Mouse (Mus musculus) ES-Bruce4 (cell line): ENCODE data around the gene Sh3glb1. TPM values are rescaled to one million over a fixed set of nuclear protein-coding genes. Genes with fewer than 3 reads are reported as not detected.

Experiments used
- H3K27ac ChIP-seq: 2 replicates; pipeline ENCODE4 v1.5.1; 2012; ENCODE audit warnings: low read length, inconsistent platforms; ENCODE audit not compliant: insufficient read depth
- H3K27me3 ChIP-seq: 2 replicates; pipeline ENCODE4 v1.6.1; 2012; ENCODE audit warnings: mild to moderate bottlenecking, low read length, inconsistent platforms; ENCODE audit not compliant: control insufficient read depth, poor library complexity, insufficient read depth, severe bottlenecking
- H3K36me3 ChIP-seq: 2 replicates; pipeline ENCODE4 v1.6.1; 2012; ENCODE audit warnings: inconsistent platforms, mild to moderate bottlenecking, low read length, moderate library complexity; ENCODE audit not compliant: control insufficient read depth, poor library complexity, insufficient read depth, severe bottlenecking
- H3K4me1 ChIP-seq: one replicate; pipeline ENCODE4 v1.8.1; 2011; ENCODE audit warnings: low read length; ENCODE audit not compliant: control insufficient read depth, insufficient read depth
- H3K4me3 ChIP-seq: 2 replicates; pipeline ENCODE4 v1.5.1; 2011; ENCODE audit warnings: low read depth, mild to moderate bottlenecking, low read length
- H3K9ac ChIP-seq: 2 replicates; pipeline ENCODE4 v1.6.1; 2012; ENCODE audit warnings: low read depth, mild to moderate bottlenecking, inconsistent platforms; ENCODE audit not compliant: poor library complexity, severe bottlenecking
- H3K9me3 ChIP-seq: replicated peaks from 2 replicates; pipeline ENCODE4 v1.6.1; 2012; ENCODE audit warnings: mild to moderate bottlenecking, low read length, inconsistent platforms; ENCODE audit not compliant: control insufficient read depth, poor library complexity, insufficient read depth, severe bottlenecking
- CTCF ChIP-seq: IDR thresholded peaks from one replicate; pipeline ENCODE4 v1.8.1; 2011; ENCODE audit warnings: low read depth, low read length
- EP300 ChIP-seq: IDR thresholded peaks from 2 replicates; pipeline ENCODE4 v1.6.1; 2011; ENCODE audit warnings: low read depth, low read length; ENCODE audit not compliant: insufficient read depth
- POLR2A ChIP-seq: IDR thresholded peaks from one replicate; pipeline ENCODE4 v1.8.1; 2011; ENCODE audit warnings: low read length; ENCODE audit not compliant: insufficient read depth
- polyA plus RNA-seq: library from polyadenylated mRNA; stranded (reverse); fragments of >200 nt; gene quantifications from 2 replicates; pipeline ENCODE4 v1.2.4, GENCODE M21; 2011; ENCODE audit warnings: low read depth; ENCODE audit not compliant: missing spikeins, insufficient read depth, insufficient read length

Sh3glb1 gene
- polyA plus RNA-seq, 1 experiment, result 115 TPM

- no peaks in the 10 kb centered on the region for H3K27me3 ChIP-seq
- H3K9me3 ChIP-seq, result no peaks in the 10 kb centered on the region
- H3K4me1 ChIP-seq, result peaks cover 3% of the 10 kb centered on the region
- no peak overlapping the region for H3K27ac ChIP-seq
- no peak overlapping the region for H3K9ac ChIP-seq
- H3K36me3 ChIP-seq, result peaks cover 3% of the 10 kb centered on the region; the same call in 1 of the 2 replicates
- TF ChIP-seq POLR2A, result no peak
- TF ChIP-seq EP300, result no peak
- no peak for TF ChIP-seq CTCF
- no peak overlapping the region for H3K4me3 ChIP-seq
These were observed 16.2 kb downstream of the Sh3glb1 start for GRCm38 (mm10) chr3:144703959-144704358.

- no peak for TF ChIP-seq POLR2A
- TF ChIP-seq EP300, result no peak
- no peak for TF ChIP-seq CTCF
- no peaks in the 10 kb centered on the region for H3K9me3 ChIP-seq
- no peak overlapping the region for H3K27ac ChIP-seq
- peaks cover 10% of the 10 kb centered on the region for H3K36me3 ChIP-seq
- H3K4me1 ChIP-seq, result no peaks in the 10 kb centered on the region
- H3K27me3 ChIP-seq, result no peaks in the 10 kb centered on the region
- H3K4me3 ChIP-seq, result no peak overlapping the region
- H3K9ac ChIP-seq, result no peak overlapping the region
These were observed 21.2 kb downstream of the Sh3glb1 start for GRCm38 (mm10) chr3:144698790-144699433.

- no peak overlapping the region for H3K9ac ChIP-seq
- H3K27me3 ChIP-seq, result no peaks in the 10 kb centered on the region
- no peak overlapping the region for H3K4me3 ChIP-seq
- peaks cover 10% of the 10 kb centered on the region for H3K36me3 ChIP-seq
- H3K9me3 ChIP-seq, result no peaks in the 10 kb centered on the region
- no peaks in the 10 kb centered on the region for H3K4me1 ChIP-seq
- no peak overlapping the region for H3K27ac ChIP-seq
- no peak for TF ChIP-seq CTCF
- no peak for TF ChIP-seq POLR2A
- no peak for TF ChIP-seq EP300
These were observed 22.2 kb downstream of the Sh3glb1 start for GRCm38 (mm10) chr3:144697942-144698341.

GRCm38 (mm10) chr3:144697154-144697553, 23.0 kb downstream of the Sh3glb1 start:
- no peaks in the 10 kb centered on the region for H3K4me1 ChIP-seq
- H3K9ac ChIP-seq, result no peak overlapping the region
- H3K27me3 ChIP-seq, result no peaks in the 10 kb centered on the region
- no peak overlapping the region for H3K27ac ChIP-seq
- H3K36me3 ChIP-seq, result peaks cover 10% of the 10 kb centered on the region
- no peaks in the 10 kb centered on the region for H3K9me3 ChIP-seq
- no peak overlapping the region for H3K4me3 ChIP-seq
- TF ChIP-seq POLR2A, result no peak
- TF ChIP-seq CTCF, result no peak
- no peak for TF ChIP-seq EP300

GRCm38 (mm10) chr3:144694941-144695340, 25.2 kb downstream of the Sh3glb1 start:
- peaks cover 13% of the 10 kb centered on the region for H3K36me3 ChIP-seq
- no peak for TF ChIP-seq EP300
- no peak for TF ChIP-seq POLR2A
- no peak for TF ChIP-seq CTCF

GRCm38 (mm10) chr3:144694040-144694439, 26.1 kb downstream of the Sh3glb1 start:
- Histone ChIP-seq H3K9me3 (no peaks in the 10 kb centered on the region), H3K4me3 (no peak overlapping the region), H3K27ac (no peak overlapping the region), H3K9ac (no peak overlapping the region), H3K36me3 (peaks cover 13% of the 10 kb centered on the region), H3K4me1 (no peaks in the 10 kb centered on the region), H3K27me3 (no peaks in the 10 kb centered on the region)
- no peak for TF ChIP-seq CTCF
- no peak for TF ChIP-seq POLR2A
- no peak for TF ChIP-seq EP300

More at GRCm38 (mm10) chr3:144694941-144695340, 25.2 kb downstream of the Sh3glb1 start:
- no peak overlapping the region for H3K4me3 ChIP-seq
- H3K9me3 ChIP-seq, result no peaks in the 10 kb centered on the region
- H3K27me3 ChIP-seq, result no peaks in the 10 kb centered on the region
- H3K9ac ChIP-seq, result no peak overlapping the region
- no peak overlapping the region for H3K27ac ChIP-seq
- no peaks in the 10 kb centered on the region for H3K4me1 ChIP-seq
